Mouse (Mus musculus): Measurements from ENCODE around the gene Hnrnpc.

- TF ChIP-seq GATA1 (IDR thresholded peaks at IDR 0.05; ENCODE audit: low read length) (no peak), TAL1 (IDR thresholded peaks at IDR 0.05; ENCODE audit: low read length) (no peak)
Measured at GRCm38 (mm10) chr14:52118456-52118822, 14.6 kb upstream of the Hnrnpc start.

Measured in erythroblast, embryonic 14.5 days (primary cell).